Mouse (Mus musculus): ENCODE results near the gene 4930579F01Rik. TPM values are rescaled to one million over a fixed set of nuclear protein-coding genes. Genes with fewer than 3 reads are reported as not detected.

Gene 4930579F01Rik
- total RNA-seq, 2 experiments from 2014 or later, result not detected

- no peak for DNase-seq
- Histone ChIP-seq H3K27ac (no peak overlapping the region), H3K4me3 (no peak overlapping the region)
- intact Hi-C loops (cut with DNase I), result no loop called here
- TF ChIP-seq CTCF (IDR thresholded peaks at IDR 0.05), result no peak
These were observed 16.9 kb upstream of the 4930579F01Rik start for GRCm38 (mm10) chr3:138210432-138211075.

- DNase-seq, result no peak
- H3K4me3 ChIP-seq, result no peak overlapping the region
- TF ChIP-seq CTCF (IDR thresholded peaks at IDR 0.05), result no peak
- H3K27ac ChIP-seq, result no peak overlapping the region
- intact Hi-C loops (cut with DNase I), result no loop called here
These were observed 15.2 kb upstream of the 4930579F01Rik start for GRCm38 (mm10) chr3:138208821-138209220.

- TF ChIP-seq CTCF (IDR thresholded peaks at IDR 0.05), result no peak
- Histone ChIP-seq H3K27ac (no peak overlapping the region), H3K4me3 (no peak overlapping the region)
- DNase-seq, result no peak
- intact Hi-C loops (cut with DNase I), result loop anchor here (5.0 kb wide), 1 partner anchor 244 kb away; the partner anchor contains the start of gene Adh5
These were observed 5.1 kb upstream of the 4930579F01Rik start for GRCm38 (mm10) chr3:138198722-138199068.

GRCm38 (mm10) chr3:138197973-138198721 is 4.5 kb upstream of the 4930579F01Rik start:
- peak; percentile 95 for TF ChIP-seq CTCF (IDR thresholded peaks at IDR 0.05)
- H3K27ac ChIP-seq, result no peak overlapping the region; the same call in 1 of the 2 replicates
- intact Hi-C loops (cut with DNase I), result loop anchor here (5.0 kb wide), 1 partner anchor 244 kb away; the partner anchor contains the start of gene Adh5
- H3K4me3 ChIP-seq, result peak overlapping the region; percentile 68
- peak; percentile 88 for DNase-seq

- DNase-seq, result peak; percentile 28
- Histone ChIP-seq H3K4me3 (peak overlapping the region; percentile 68), H3K27ac (peak overlapping the region; percentile 63)
- TF ChIP-seq CTCF (IDR thresholded peaks at IDR 0.05), result no peak
- intact Hi-C loops (cut with DNase I), result loop anchor here (5.0 kb wide), 1 partner anchor 245 kb away; the partner anchor contains the start of gene Adh5
These were observed 3.9 kb upstream of the 4930579F01Rik start for GRCm38 (mm10) chr3:138197556-138197955.

GRCm38 (mm10) chr3:138197093-138197492 is 3.5 kb upstream of the 4930579F01Rik start:
- Histone ChIP-seq H3K4me3 (peak overlapping the region; percentile 68), H3K27ac (peak overlapping the region; percentile 63)
- TF ChIP-seq CTCF (IDR thresholded peaks at IDR 0.05), result no peak
- intact Hi-C loops (cut with DNase I), result loop anchor here (5.0 kb wide), 1 partner anchor 245 kb away; the partner anchor contains the start of gene Adh5
- peak; percentile 57 for DNase-seq

GRCm38 (mm10) chr3:138192260-138192659 is 1.4 kb downstream of the 4930579F01Rik start:
- peak overlapping the region; percentile 24; the same call in 1 of the 2 replicates for H3K27ac ChIP-seq
- no peak overlapping the region for H3K4me3 ChIP-seq
- intact Hi-C loops (cut with DNase I), result no loop called here
- TF ChIP-seq CTCF (IDR thresholded peaks at IDR 0.05), result no peak
- peak; percentile 19 for DNase-seq

GRCm38 (mm10) chr3:138185995-138186930 is 7.4 kb downstream of the 4930579F01Rik start:
- Histone ChIP-seq H3K27ac (no peak overlapping the region), H3K4me3 (no peak overlapping the region)
- intact Hi-C loops (cut with DNase I), result no loop called here
- TF ChIP-seq CTCF (IDR thresholded peaks at IDR 0.05), result no peak
- DNase-seq, result no peak

- no peak overlapping the region for H3K27ac ChIP-seq
- DNase-seq, result no peak
- intact Hi-C loops (cut with DNase I), result no loop called here
- no peak overlapping the region for H3K4me3 ChIP-seq
- no peak for TF ChIP-seq CTCF (IDR thresholded peaks at IDR 0.05)
These were observed 8.3 kb downstream of the 4930579F01Rik start for GRCm38 (mm10) chr3:138185290-138185689.

- H3K4me3 ChIP-seq, result no peak overlapping the region
- intact Hi-C loops (cut with DNase I), result no loop called here
- no peak overlapping the region for H3K27ac ChIP-seq
- no peak for DNase-seq
- no peak for TF ChIP-seq CTCF (IDR thresholded peaks at IDR 0.05)
These were observed 10.3 kb downstream of the 4930579F01Rik start for GRCm38 (mm10) chr3:138183371-138183770.

GRCm38 (mm10) chr3:138182019-138182418 is 11.6 kb downstream of the 4930579F01Rik start:
- DNase-seq, result no peak
- TF ChIP-seq CTCF (IDR thresholded peaks at IDR 0.05), result no peak
- intact Hi-C loops (cut with DNase I), result no loop called here
- no peak overlapping the region for H3K27ac ChIP-seq
- H3K4me3 ChIP-seq, result no peak overlapping the region

- no peak for DNase-seq
- H3K27ac ChIP-seq, result no peak overlapping the region
- no peak overlapping the region for H3K4me3 ChIP-seq
- intact Hi-C loops (cut with DNase I), result no loop called here
- TF ChIP-seq CTCF (IDR thresholded peaks at IDR 0.05), result no peak
These were observed 18.1 kb downstream of the 4930579F01Rik start for GRCm38 (mm10) chr3:138175551-138175950.

Measured in gastrocnemius, adult 2 months (tissue).